Mouse (Mus musculus): ENCODE results near the gene Snx20.
A peak's percentile ranks its signal among the peaks of the same experiment; 100 is the strongest.
"Not testable (repeated sequence)": the region's sequence is repeated elsewhere in the genome, so short reads cannot be mapped to it uniquely, and the experiment has no call there.

The Snx20 gene

GRCm38 (mm10) chr8:88635474-88636397 is at the start of gene Snx20:
TSS of gene Snx20 (minus strand) at chr8:88636128.
- DNase-seq (ENCODE audit: low spot score) = no peak

- DNase-seq (ENCODE audit: low spot score) = no peak
These were observed 47.8 kb upstream of the Snx20 start for GRCm38 (mm10) chr8:88683656-88684289.

- DNase-seq (ENCODE audit: low spot score) = no peak
These were observed 45.1 kb upstream of the Snx20 start for GRCm38 (mm10) chr8:88681046-88681445.

- DNase-seq (ENCODE audit: low spot score) = no peak
These were observed 44.6 kb upstream of the Snx20 start for GRCm38 (mm10) chr8:88680566-88680965.

GRCm38 (mm10) chr8:88677071-88677470 is 41.1 kb upstream of the Snx20 start:
- DNase-seq (ENCODE audit: low spot score) = no peak

- no peak for DNase-seq (ENCODE audit: low spot score)
These were observed 39.6 kb upstream of the Snx20 start for GRCm38 (mm10) chr8:88675372-88676165.

- DNase-seq (ENCODE audit: low spot score) = no peak
These were observed 37.9 kb upstream of the Snx20 start for GRCm38 (mm10) chr8:88673859-88674258.

GRCm38 (mm10) chr8:88671575-88671974 is 35.6 kb upstream of the Snx20 start:
- no peak for DNase-seq (ENCODE audit: low spot score)

GRCm38 (mm10) chr8:88670782-88671181 is 34.9 kb upstream of the Snx20 start:
- no peak for DNase-seq (ENCODE audit: low spot score)

- DNase-seq (ENCODE audit: low spot score) = peak; percentile 55
These were observed 32.6 kb upstream of the Snx20 start for GRCm38 (mm10) chr8:88668400-88669086.

- peak; percentile 18 for DNase-seq (ENCODE audit: low spot score)
These were observed 30.5 kb upstream of the Snx20 start for GRCm38 (mm10) chr8:88666435-88666834.

- DNase-seq (ENCODE audit: low spot score) = no peak
These were observed 29.0 kb upstream of the Snx20 start for GRCm38 (mm10) chr8:88664947-88665346.

- no peak for DNase-seq (ENCODE audit: low spot score)
These were observed 28.2 kb upstream of the Snx20 start for GRCm38 (mm10) chr8:88664121-88664520.

- DNase-seq (ENCODE audit: low spot score) = peak; percentile 34
These were observed 26.5 kb upstream of the Snx20 start for GRCm38 (mm10) chr8:88662401-88662821.

GRCm38 (mm10) chr8:88659873-88660272 is 23.9 kb upstream of the Snx20 start:
- no peak for DNase-seq (ENCODE audit: low spot score)

- peak; percentile 58 for DNase-seq (ENCODE audit: low spot score)
These were observed 19.4 kb upstream of the Snx20 start for GRCm38 (mm10) chr8:88655334-88655733.

GRCm38 (mm10) chr8:88651122-88651521 is 15.2 kb upstream of the Snx20 start:
- not testable (repeated sequence) for DNase-seq (ENCODE audit: low spot score)

GRCm38 (mm10) chr8:88650016-88650708 is 14.2 kb upstream of the Snx20 start:
- DNase-seq (ENCODE audit: low spot score) = no peak

GRCm38 (mm10) chr8:88648322-88648721 is 12.4 kb upstream of the Snx20 start:
- DNase-seq (ENCODE audit: low spot score) = no peak

- DNase-seq (ENCODE audit: low spot score) = no peak
These were observed 11.2 kb upstream of the Snx20 start, which contains the start of gene Nod2 for GRCm38 (mm10) chr8:88646837-88647778. TSS of gene Nod2 (plus strand) at chr8:88647315.
